Mouse (Mus musculus) midbrain, embryonic 13.5 days (tissue): ENCODE results near the gene Neurl1b. TPM values are rescaled to one million over a fixed set of nuclear protein-coding genes. Genes with fewer than 3 reads are reported as not detected.

Experiments used
- ATAC-seq: fragments of 200-750 bp; cut with Nextera tagmentation; 2 replicates; pipeline ENCODE4 v1.8.0; 2017; ENCODE audit warnings: mild to moderate bottlenecking, moderate TSS enrichment, moderate library complexity
- H3K27ac ChIP-seq: fragments of 300-500 bp; sonication (generic); 2 replicates; pipeline ENCODE4 v1.5.1; 2015; ENCODE audit warnings: inconsistent platforms, mild to moderate bottlenecking, moderate library complexity
- H3K27me3 ChIP-seq: fragments of 300-500 bp; sonication (generic); 2 replicates; pipeline ENCODE4 v1.6.1; 2015; ENCODE audit warnings: mild to moderate bottlenecking, inconsistent platforms
- H3K36me3 ChIP-seq: fragments of 300-500 bp; sonication (generic); 2 replicates; pipeline ENCODE4 v1.6.1; 2015; ENCODE audit warnings: mild to moderate bottlenecking, inconsistent platforms
- H3K4me1 ChIP-seq: fragments of 300-500 bp; sonication (generic); replicated peaks from 2 replicates; pipeline ENCODE4 v1.6.1; 2015; ENCODE audit warnings: inconsistent platforms
- H3K4me2 ChIP-seq: fragments of 300-500 bp; sonication (generic); replicated peaks from 2 replicates; pipeline ENCODE4 v1.6.1; 2015; ENCODE audit warnings: moderate library complexity, mild to moderate bottlenecking, inconsistent platforms
- H3K4me3 ChIP-seq: fragments of 300-500 bp; sonication (generic); replicated peaks from 2 replicates; pipeline ENCODE4 v1.5.1; 2015; ENCODE audit warnings: mild to moderate bottlenecking, inconsistent platforms
- H3K9ac ChIP-seq: fragments of 300-500 bp; sonication (generic); replicated peaks from 2 replicates; pipeline ENCODE4 v1.6.1; 2015; ENCODE audit warnings: mild to moderate bottlenecking, inconsistent platforms
- H3K9me3 ChIP-seq: fragments of 300-500 bp; sonication (generic); 2 replicates; pipeline ENCODE4 v1.6.1; 2016; ENCODE audit warnings: mild to moderate bottlenecking, inconsistent platforms
- WGBS: fragments of 180-500 bp; shearing (Covaris S2); methylation state at CpG from one replicate; pipeline ENCODE4 v1.1.7; 2015; 5-methylcytosine and 5-hydroxymethylcytosine counted together
- polyA plus RNA-seq: library from polyadenylated mRNA; unstranded; fragments of >200 nt; fragmentation: Nextera tagmentation; extraction: Ambion mirVana; gene quantifications from 2 replicates; pipeline ENCODE4 v1.2.1, GENCODE M21; 2015

The Neurl1b gene
- polyA plus RNA-seq, 1 experiment from 2014 or later, result 0.75 TPM

GRCm38 (mm10) chr17:26412967-26413366 is 1.7 kb upstream of the Neurl1b start:
- no peak overlapping the region for H3K27ac ChIP-seq
- no peaks in the 10 kb centered on the region for H3K36me3 ChIP-seq
- 92% methylated on average over 5 of the region's 5 CpGs for WGBS
- no peaks in the 10 kb centered on the region for H3K9me3 ChIP-seq
- peaks cover 58% of the 10 kb centered on the region for H3K27me3 ChIP-seq
- no peak overlapping the region for H3K4me2 ChIP-seq
- peaks cover 15% of the 10 kb centered on the region for H3K4me1 ChIP-seq
- no peak overlapping the region for H3K9ac ChIP-seq
- no peak overlapping the region for H3K4me3 ChIP-seq
- no peak for ATAC-seq

- Histone ChIP-seq H3K27me3 (peaks cover 58% of the 10 kb centered on the region), H3K9me3 (no peaks in the 10 kb centered on the region), H3K9ac (peak overlapping the region; percentile 86), H3K27ac (no peak overlapping the region), H3K4me2 (peak overlapping the region; percentile 99), H3K4me1 (peaks cover 15% of the 10 kb centered on the region), H3K4me3 (peak overlapping the region; percentile 80), H3K36me3 (no peaks in the 10 kb centered on the region)
- WGBS, result 24% methylated on average over 5 of the region's 5 CpGs
- ATAC-seq, result no peak
These were observed 476 bp upstream of the Neurl1b start for GRCm38 (mm10) chr17:26414184-26414522.

- peak; percentile 32 for ATAC-seq
- WGBS, result 1% methylated on average over 27 of the region's 27 CpGs
- Histone ChIP-seq H3K27me3 (peaks cover 51% of the 10 kb centered on the region), H3K4me2 (peak overlapping the region; percentile 99), H3K4me1 (peaks cover 15% of the 10 kb centered on the region), H3K4me3 (peak overlapping the region; percentile 80), H3K36me3 (no peaks in the 10 kb centered on the region), H3K9me3 (no peaks in the 10 kb centered on the region), H3K27ac (no peak overlapping the region), H3K9ac (peak overlapping the region; percentile 86)
These were observed 781 bp downstream of the Neurl1b start for GRCm38 (mm10) chr17:26415355-26415865.

- WGBS, result 65% methylated on average over 3 of the region's 3 CpGs
- H3K4me3 ChIP-seq, result 0 out of 2 replicates have a peak overlapping the region, but pooled peaks have one; percentile 80
- H3K9me3 ChIP-seq, result no peaks in the 10 kb centered on the region
- no peaks in the 10 kb centered on the region for H3K36me3 ChIP-seq
- peak overlapping the region; percentile 99; the same call in 1 of the 2 replicates for H3K4me2 ChIP-seq
- ATAC-seq, result no peak
- H3K27me3 ChIP-seq, result peaks cover 50% of the 10 kb centered on the region
- no peak overlapping the region for H3K27ac ChIP-seq
- H3K4me1 ChIP-seq, result peaks cover 15% of the 10 kb centered on the region
- no peak overlapping the region for H3K9ac ChIP-seq
These were observed 1.5 kb downstream of the Neurl1b start for GRCm38 (mm10) chr17:26416141-26416540.

- H3K36me3 ChIP-seq, result no peaks in the 10 kb centered on the region
- no peak overlapping the region for H3K4me2 ChIP-seq
- H3K4me3 ChIP-seq, result no peak overlapping the region
- H3K9ac ChIP-seq, result no peak overlapping the region
- H3K27me3 ChIP-seq, result peaks cover 41% of the 10 kb centered on the region
- H3K9me3 ChIP-seq, result no peaks in the 10 kb centered on the region
- 83% methylated on average over 6 of the region's 6 CpGs for WGBS
- no peak for ATAC-seq
- no peak overlapping the region for H3K27ac ChIP-seq
- peaks cover 15% of the 10 kb centered on the region for H3K4me1 ChIP-seq
These were observed 3.3 kb downstream of the Neurl1b start for GRCm38 (mm10) chr17:26417770-26418421.

- Histone ChIP-seq H3K9ac (no peak overlapping the region), H3K27me3 (peaks cover 20% of the 10 kb centered on the region), H3K27ac (no peak overlapping the region), H3K36me3 (no peaks in the 10 kb centered on the region), H3K4me2 (no peak overlapping the region), H3K9me3 (no peaks in the 10 kb centered on the region), H3K4me1 (peaks cover 9% of the 10 kb centered on the region), H3K4me3 (no peak overlapping the region)
- no peak for ATAC-seq
- 82% methylated on average over 7 of the region's 7 CpGs for WGBS
These were observed 6.0 kb downstream of the Neurl1b start for GRCm38 (mm10) chr17:26420491-26421247.

- WGBS, result 51% methylated on average over 3 of the region's 3 CpGs
- no peak for ATAC-seq
- H3K4me2 ChIP-seq, result no peak overlapping the region
These were observed 6.9 kb downstream of the Neurl1b start for GRCm38 (mm10) chr17:26421561-26421960.

GRCm38 (mm10) chr17:26422390-26422789 is 7.8 kb downstream of the Neurl1b start:
- peaks cover 9% of the 10 kb centered on the region for H3K4me1 ChIP-seq
- no peak overlapping the region for H3K4me3 ChIP-seq
- no peak for ATAC-seq

More at GRCm38 (mm10) chr17:26421561-26421960, 6.9 kb downstream of the Neurl1b start:
- H3K4me3 ChIP-seq, result no peak overlapping the region
- H3K36me3 ChIP-seq, result no peaks in the 10 kb centered on the region
- H3K4me1 ChIP-seq, result peaks cover 9% of the 10 kb centered on the region
- no peak overlapping the region for H3K9ac ChIP-seq
- peaks cover 12% of the 10 kb centered on the region for H3K27me3 ChIP-seq
- H3K9me3 ChIP-seq, result no peaks in the 10 kb centered on the region
- no peak overlapping the region for H3K27ac ChIP-seq

GRCm38 (mm10) chr17:26423967-26424641 is 9.5 kb downstream of the Neurl1b start:
- H3K9ac ChIP-seq, result no peak overlapping the region
- WGBS, result 34% methylated on average over 11 of the region's 11 CpGs
- no peaks in the 10 kb centered on the region for H3K27me3 ChIP-seq
- H3K4me2 ChIP-seq, result no peak overlapping the region
- no peak overlapping the region for H3K4me3 ChIP-seq
- ATAC-seq, result no peak
- H3K36me3 ChIP-seq, result no peaks in the 10 kb centered on the region
- H3K4me1 ChIP-seq, result peaks cover 9% of the 10 kb centered on the region
- H3K27ac ChIP-seq, result no peak overlapping the region
- no peaks in the 10 kb centered on the region for H3K9me3 ChIP-seq

More at GRCm38 (mm10) chr17:26422390-26422789, 7.8 kb downstream of the Neurl1b start:
- no peaks in the 10 kb centered on the region for H3K9me3 ChIP-seq
- no peaks in the 10 kb centered on the region for H3K36me3 ChIP-seq
- H3K9ac ChIP-seq, result no peak overlapping the region
- H3K4me2 ChIP-seq, result no peak overlapping the region
- peaks cover 4% of the 10 kb centered on the region for H3K27me3 ChIP-seq
- no peak overlapping the region for H3K27ac ChIP-seq
- 85% methylated on average over 6 of the region's 6 CpGs for WGBS

GRCm38 (mm10) chr17:26424973-26425735 is 10.5 kb downstream of the Neurl1b start:
- Histone ChIP-seq H3K4me2 (no peak overlapping the region), H3K36me3 (no peaks in the 10 kb centered on the region), H3K9ac (no peak overlapping the region), H3K4me1 (peaks cover 9% of the 10 kb centered on the region), H3K9me3 (no peaks in the 10 kb centered on the region), H3K27ac (no peak overlapping the region), H3K27me3 (no peaks in the 10 kb centered on the region), H3K4me3 (no peak overlapping the region)
- no peak for ATAC-seq
- 66% methylated on average over 13 of the region's 13 CpGs for WGBS

GRCm38 (mm10) chr17:26433295-26433694 is 18.7 kb downstream of the Neurl1b start:
- no peaks in the 10 kb centered on the region for H3K9me3 ChIP-seq
- H3K4me2 ChIP-seq, result no peak overlapping the region
- 0 out of 2 replicates have a peak, but pooled peaks cover 7% of the 10 kb centered on the region for H3K36me3 ChIP-seq
- H3K9ac ChIP-seq, result no peak overlapping the region
- H3K4me3 ChIP-seq, result no peak overlapping the region
- WGBS, result 68% methylated on average over 11 of the region's 11 CpGs
- no peak for ATAC-seq
- H3K27ac ChIP-seq, result no peak overlapping the region
- H3K27me3 ChIP-seq, result peaks cover 28% of the 10 kb centered on the region
- H3K4me1 ChIP-seq, result no peaks in the 10 kb centered on the region
